Mouse (Mus musculus): Measurements from ENCODE around the gene Mertk. TPM values are rescaled to one million over a fixed set of nuclear protein-coding genes. Genes with fewer than 3 reads are reported as not detected.

The Mertk gene
- not detected for polyA plus RNA-seq (2017; shearing (Covaris generic))

GRCm38 (mm10) chr2:128698693-128699181 is at the start of gene Mertk:
Gene Mertk (plus strand): TSS chr2:128698956.

GRCm38 (mm10) chr2:128686921-128687557 is 11.7 kb upstream of the Mertk start, which contains the start of gene Anapc1:
Gene Anapc1 (minus strand): TSS chr2:128687391.

GRCm38 (mm10) chr2:128817786-128818681 is 119.3 kb downstream of the Mertk start, which contains the start of gene Tmem87b:
Gene Tmem87b (plus strand): TSS chr2:128818118.

Other genes starting within 250 kb of the Mertk start
- not detected for gene Spdye4c, start 107.7 kb upstream of the Mertk start, polyA plus RNA-seq (2017; shearing (Covaris generic))
- 81.8 TPM for gene Anapc1, start 11.6 kb upstream of the Mertk start, polyA plus RNA-seq (2017; shearing (Covaris generic))
- gene Tmem87b, start 119.2 kb downstream of the Mertk start, polyA plus RNA-seq (2017; shearing (Covaris generic)) = 34.1 TPM
- gene Fbln7, start 164.0 kb downstream of the Mertk start, polyA plus RNA-seq (2017; shearing (Covaris generic)) = not detected
- gene Zc3h8, start 245.1 kb downstream of the Mertk start, polyA plus RNA-seq (2017; shearing (Covaris generic)) = 7.2 TPM

Measured in effector memory CD4-positive, alpha-beta T cell, adult 5 months (primary cell).